Mouse (Mus musculus): ENCODE measurements around the gene Rdh1. TPM values are rescaled to one million over a fixed set of nuclear protein-coding genes. Genes with fewer than 3 reads are reported as not detected.

Rdh1 gene
- polyA plus RNA-seq, 1 experiment from 2014 or later: not detected

- Histone ChIP-seq H3K4me2 (no peak overlapping the region), H3K4me3 (ENCODE audit: low read depth, low read length) (no peak overlapping the region), H3K9me3 (replicated peaks; ENCODE audit: control insufficient read depth, low read length) (no peaks in the 10 kb centered on the region), H3K27me3 (ENCODE audit: control insufficient read depth, insufficient read depth, low read length) (0 out of 2 replicates have a peak, but pooled peaks cover 2% of the 10 kb centered on the region), H3K36me3 (ENCODE audit: control insufficient read depth, insufficient read depth, low read length) (no peaks in the 10 kb centered on the region), H3K9ac (ENCODE audit: low read depth, low read length) (no peak overlapping the region), H3K4me1 (ENCODE audit: control insufficient read depth, insufficient read depth, low read length) (no peaks in the 10 kb centered on the region), H3K27ac (ENCODE audit: low read depth, low read length) (no peak overlapping the region)
- ATAC-seq (replicated peaks; ENCODE audit: insufficient number of reproducible peaks, low FRiP score, low TSS enrichment): no peak
- WGBS (ENCODE audit: insufficient replicate concordance): 54% methylated on average over 9 of the region's 9 CpGs
Observed at GRCm38 (mm10) chr10:127730933-127731310, 28.6 kb upstream of the Rdh1 start.

- ATAC-seq (replicated peaks; ENCODE audit: insufficient number of reproducible peaks, low FRiP score, low TSS enrichment): no peak
- WGBS (ENCODE audit: insufficient replicate concordance): 32% methylated on average over 5 of the region's 5 CpGs
- H3K4me2 ChIP-seq: no peak overlapping the region
- no peak overlapping the region for H3K27ac ChIP-seq (ENCODE audit: low read depth, low read length)
- no peak overlapping the region for H3K9ac ChIP-seq (ENCODE audit: low read depth, low read length)
- H3K9me3 ChIP-seq (replicated peaks; ENCODE audit: control insufficient read depth, low read length): no peaks in the 10 kb centered on the region
- H3K36me3 ChIP-seq (ENCODE audit: control insufficient read depth, insufficient read depth, low read length): no peaks in the 10 kb centered on the region
- no peaks in the 10 kb centered on the region for H3K4me1 ChIP-seq (ENCODE audit: control insufficient read depth, insufficient read depth, low read length)
- no peak overlapping the region for H3K4me3 ChIP-seq (ENCODE audit: low read depth, low read length)
- H3K27me3 ChIP-seq (ENCODE audit: control insufficient read depth, insufficient read depth, low read length): 0 out of 2 replicates have a peak, but pooled peaks cover 2% of the 10 kb centered on the region
Observed at GRCm38 (mm10) chr10:127731397-127731796, 28.1 kb upstream of the Rdh1 start.

GRCm38 (mm10) chr10:127734434-127734833, 25.1 kb upstream of the Rdh1 start:
- H3K4me3 ChIP-seq (ENCODE audit: low read depth, low read length): no peak overlapping the region
- no peaks in the 10 kb centered on the region for H3K9me3 ChIP-seq (replicated peaks; ENCODE audit: control insufficient read depth, low read length)
- 30% methylated on average over 5 of the region's 5 CpGs for WGBS (ENCODE audit: insufficient replicate concordance)
- H3K27ac ChIP-seq (ENCODE audit: low read depth, low read length): no peak overlapping the region
- no peak for ATAC-seq (replicated peaks; ENCODE audit: insufficient number of reproducible peaks, low FRiP score, low TSS enrichment)
- H3K4me1 ChIP-seq (ENCODE audit: control insufficient read depth, insufficient read depth, low read length): no peaks in the 10 kb centered on the region
- no peak overlapping the region for H3K4me2 ChIP-seq
- no peaks in the 10 kb centered on the region for H3K27me3 ChIP-seq (ENCODE audit: control insufficient read depth, insufficient read depth, low read length)
- H3K9ac ChIP-seq (ENCODE audit: low read depth, low read length): no peak overlapping the region
- H3K36me3 ChIP-seq (ENCODE audit: control insufficient read depth, insufficient read depth, low read length): no peaks in the 10 kb centered on the region

- no peaks in the 10 kb centered on the region for H3K9me3 ChIP-seq (replicated peaks; ENCODE audit: control insufficient read depth, low read length)
- peaks cover 5% of the 10 kb centered on the region for H3K4me1 ChIP-seq (ENCODE audit: control insufficient read depth, insufficient read depth, low read length)
- no peak overlapping the region for H3K4me2 ChIP-seq
- H3K4me3 ChIP-seq (ENCODE audit: low read depth, low read length): no peak overlapping the region
- H3K27ac ChIP-seq (ENCODE audit: low read depth, low read length): no peak overlapping the region
- no peak overlapping the region for H3K9ac ChIP-seq (ENCODE audit: low read depth, low read length)
- no peaks in the 10 kb centered on the region for H3K36me3 ChIP-seq (ENCODE audit: control insufficient read depth, insufficient read depth, low read length)
- 76% methylated on average over 2 of the region's 2 CpGs for WGBS (ENCODE audit: insufficient replicate concordance)
- no peaks in the 10 kb centered on the region for H3K27me3 ChIP-seq (ENCODE audit: control insufficient read depth, insufficient read depth, low read length)
- ATAC-seq (replicated peaks; ENCODE audit: insufficient number of reproducible peaks, low FRiP score, low TSS enrichment): no peak
Observed at GRCm38 (mm10) chr10:127736266-127736665, 23.3 kb upstream of the Rdh1 start.

GRCm38 (mm10) chr10:127736916-127737315, 22.6 kb upstream of the Rdh1 start:
- no peaks in the 10 kb centered on the region for H3K36me3 ChIP-seq (ENCODE audit: control insufficient read depth, insufficient read depth, low read length)
- peaks cover 5% of the 10 kb centered on the region for H3K4me1 ChIP-seq (ENCODE audit: control insufficient read depth, insufficient read depth, low read length)
- no peak overlapping the region for H3K4me2 ChIP-seq
- H3K9me3 ChIP-seq (replicated peaks; ENCODE audit: control insufficient read depth, low read length): no peaks in the 10 kb centered on the region
- ATAC-seq (replicated peaks; ENCODE audit: insufficient number of reproducible peaks, low FRiP score, low TSS enrichment): no peak
- H3K27ac ChIP-seq (ENCODE audit: low read depth, low read length): no peak overlapping the region
- WGBS (ENCODE audit: insufficient replicate concordance): 45% methylated on average over 4 of the region's 4 CpGs
- H3K4me3 ChIP-seq (ENCODE audit: low read depth, low read length): no peak overlapping the region
- H3K9ac ChIP-seq (ENCODE audit: low read depth, low read length): no peak overlapping the region
- no peaks in the 10 kb centered on the region for H3K27me3 ChIP-seq (ENCODE audit: control insufficient read depth, insufficient read depth, low read length)

GRCm38 (mm10) chr10:127737552-127737951, 22.0 kb upstream of the Rdh1 start:
- 28% methylated on average over 2 of the region's 2 CpGs for WGBS (ENCODE audit: insufficient replicate concordance)
- Histone ChIP-seq H3K4me3 (ENCODE audit: low read depth, low read length) (no peak overlapping the region), H3K9ac (ENCODE audit: low read depth, low read length) (no peak overlapping the region), H3K36me3 (ENCODE audit: control insufficient read depth, insufficient read depth, low read length) (peaks cover under 1% of the 10 kb centered on the region; the same call in 1 of the 2 replicates), H3K4me1 (ENCODE audit: control insufficient read depth, insufficient read depth, low read length) (peaks cover 5% of the 10 kb centered on the region), H3K27ac (ENCODE audit: low read depth, low read length) (no peak overlapping the region), H3K9me3 (replicated peaks; ENCODE audit: control insufficient read depth, low read length) (no peaks in the 10 kb centered on the region), H3K27me3 (ENCODE audit: control insufficient read depth, insufficient read depth, low read length) (no peaks in the 10 kb centered on the region), H3K4me2 (no peak overlapping the region)
- ATAC-seq (replicated peaks; ENCODE audit: insufficient number of reproducible peaks, low FRiP score, low TSS enrichment): no peak

- no peak; the same call in 1 of the 2 replicates for ATAC-seq (replicated peaks; ENCODE audit: insufficient number of reproducible peaks, low FRiP score, low TSS enrichment)
- no peak overlapping the region for H3K4me3 ChIP-seq (ENCODE audit: low read depth, low read length)
- no peak overlapping the region for H3K9ac ChIP-seq (ENCODE audit: low read depth, low read length)
- peak overlapping the region; percentile 69 for H3K4me2 ChIP-seq
- 32% methylated on average over 13 of the region's 13 CpGs for WGBS (ENCODE audit: insufficient replicate concordance)
- no peaks in the 10 kb centered on the region for H3K27me3 ChIP-seq (ENCODE audit: control insufficient read depth, insufficient read depth, low read length)
- peaks cover 5% of the 10 kb centered on the region for H3K4me1 ChIP-seq (ENCODE audit: control insufficient read depth, insufficient read depth, low read length)
- no peaks in the 10 kb centered on the region for H3K9me3 ChIP-seq (replicated peaks; ENCODE audit: control insufficient read depth, low read length)
- H3K27ac ChIP-seq (ENCODE audit: low read depth, low read length): no peak overlapping the region
- peaks cover 8% of the 10 kb centered on the region for H3K36me3 ChIP-seq (ENCODE audit: control insufficient read depth, insufficient read depth, low read length)
Observed at GRCm38 (mm10) chr10:127738151-127738882, 21.2 kb upstream of the Rdh1 start.

GRCm38 (mm10) chr10:127739083-127739660, 20.3 kb upstream of the Rdh1 start, which contains the start of gene Zbtb39:
Gene Zbtb39, plus strand, starts transcription at chr10:127739538.
- ATAC-seq (replicated peaks; ENCODE audit: insufficient number of reproducible peaks, low FRiP score, low TSS enrichment): peak; percentile 79
- Histone ChIP-seq H3K9ac (ENCODE audit: low read depth, low read length) (peak within 1 kb of the TSS; percentile 97), H3K4me1 (ENCODE audit: control insufficient read depth, insufficient read depth, low read length) (peaks cover 5% of the 10 kb centered on the region), H3K27ac (ENCODE audit: low read depth, low read length) (peak within 1 kb of the TSS; percentile 74), H3K4me2 (peak within 1 kb of the TSS; percentile 69), H3K4me3 (ENCODE audit: low read depth, low read length) (peak within 1 kb of the TSS; percentile 95), H3K36me3 (ENCODE audit: control insufficient read depth, insufficient read depth, low read length) (peaks cover 17% of the 10 kb centered on the region), H3K9me3 (replicated peaks; ENCODE audit: control insufficient read depth, low read length) (no peaks in the 10 kb centered on the region), H3K27me3 (ENCODE audit: control insufficient read depth, insufficient read depth, low read length) (no peaks in the 10 kb centered on the region)
- under 1% methylated on average over 32 of the region's 61 CpGs for WGBS (ENCODE audit: insufficient replicate concordance)
